Mouse (Mus musculus): Measurements from ENCODE around the gene Fam111a.
A peak's percentile ranks its signal among the peaks of the same experiment; 100 is the strongest.

Gene Fam111a

DNA sequence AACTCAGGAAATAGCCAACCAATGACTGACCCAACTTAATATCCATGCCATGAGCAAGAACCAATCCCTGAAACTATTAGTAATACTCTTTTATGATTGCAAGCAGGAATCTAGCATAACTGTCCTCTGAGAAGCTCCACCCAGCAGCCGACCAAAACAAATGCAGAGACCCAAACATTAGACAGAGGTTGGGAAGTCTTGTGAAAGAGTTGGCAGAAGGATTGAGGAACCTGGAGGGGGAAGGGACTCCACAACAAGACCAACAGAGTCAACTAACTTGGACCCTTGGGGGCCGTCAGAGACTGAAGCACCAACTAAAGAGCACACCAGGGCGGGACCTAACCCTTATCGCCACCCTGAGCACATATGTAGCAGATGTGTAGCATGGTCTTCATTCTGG is 12.7 kb downstream of the Fam111a start:
- DNase-seq (ENCODE audit: low spot score in 2 of 2): no peak

DNA sequence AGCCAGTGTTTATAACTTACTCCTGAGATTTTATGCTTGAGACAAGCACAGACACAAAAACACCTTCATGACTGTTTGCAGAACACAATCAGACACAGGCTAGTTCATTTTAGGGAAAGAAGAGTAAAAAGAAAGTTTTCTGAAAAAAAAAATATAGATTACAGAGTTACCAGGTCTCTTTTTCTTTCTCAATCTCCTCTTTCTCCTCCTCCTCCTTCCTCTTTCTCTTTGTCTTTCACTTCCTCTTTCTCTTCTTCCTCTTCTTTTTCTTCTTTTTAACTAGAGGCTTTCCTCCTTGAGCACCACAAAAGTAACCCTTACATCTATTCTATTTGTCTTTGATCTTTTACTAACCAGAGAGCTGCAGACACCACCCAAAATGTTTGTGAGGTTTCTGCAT is 18.7 kb downstream of the Fam111a start:
- DNase-seq (ENCODE audit: low spot score in 2 of 2): no peak

DNA sequence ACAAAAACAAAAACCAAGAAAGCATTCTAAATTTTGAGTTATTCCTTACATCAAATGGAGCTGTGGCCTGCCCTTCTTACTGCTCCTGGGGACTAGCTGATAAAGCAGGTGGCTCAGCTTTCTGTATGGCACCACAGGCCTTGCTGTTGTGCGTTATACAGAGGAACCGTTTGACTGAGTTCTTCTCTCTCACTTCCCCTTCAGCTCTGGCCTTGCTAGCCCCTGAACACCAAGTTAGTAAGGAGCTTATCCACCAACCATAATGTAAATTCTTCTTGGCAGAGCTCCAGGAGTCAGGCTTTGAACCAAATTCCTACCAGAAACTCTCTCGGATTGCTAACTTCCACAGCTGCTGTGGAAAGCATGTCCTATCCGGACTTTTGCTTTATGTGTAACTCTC is 21.5 kb downstream of the Fam111a start:
- no peak for DNase-seq (ENCODE audit: low spot score in 2 of 2)

DNA sequence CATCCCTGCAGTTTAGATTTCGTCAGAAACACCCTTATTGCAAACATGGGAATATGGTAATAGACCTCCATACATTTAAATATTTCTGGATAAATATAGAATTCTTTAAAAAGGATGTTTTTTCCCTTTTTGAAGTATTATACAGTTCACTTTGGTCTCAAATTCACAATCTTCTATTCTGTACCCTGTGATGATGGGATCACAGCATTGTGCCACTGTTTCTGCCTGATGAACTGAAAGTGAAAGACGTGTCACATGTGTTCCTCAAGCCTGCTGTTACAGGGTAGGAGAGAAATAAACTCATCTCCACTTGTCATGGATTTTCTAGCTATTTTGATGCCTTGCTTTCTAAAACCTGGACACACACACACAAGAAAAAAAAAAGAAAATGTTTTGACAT is 25.3 kb downstream of the Fam111a start:
- DNase-seq (ENCODE audit: low spot score in 2 of 2): no peak

DNA sequence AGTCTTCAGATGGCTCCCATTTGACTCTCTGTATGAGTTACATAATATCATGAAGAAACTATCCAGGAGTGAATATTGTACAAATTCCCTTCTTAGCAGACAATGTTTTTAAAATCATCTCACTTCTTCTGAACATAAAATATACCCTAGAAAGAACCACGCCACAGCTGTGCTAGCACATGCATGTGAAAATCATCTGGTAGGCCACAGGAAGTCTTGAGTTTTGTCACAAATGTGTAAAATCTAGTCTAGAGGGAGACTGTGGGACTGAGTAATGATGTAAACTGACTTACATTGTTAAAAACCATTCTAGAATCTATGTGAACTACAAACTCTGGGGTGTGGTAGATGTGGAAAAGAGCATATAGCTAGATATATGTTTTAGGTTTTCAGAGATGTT is 26.1 kb downstream of the Fam111a start:
- DNase-seq (ENCODE audit: low spot score in 2 of 2): no peak

DNA sequence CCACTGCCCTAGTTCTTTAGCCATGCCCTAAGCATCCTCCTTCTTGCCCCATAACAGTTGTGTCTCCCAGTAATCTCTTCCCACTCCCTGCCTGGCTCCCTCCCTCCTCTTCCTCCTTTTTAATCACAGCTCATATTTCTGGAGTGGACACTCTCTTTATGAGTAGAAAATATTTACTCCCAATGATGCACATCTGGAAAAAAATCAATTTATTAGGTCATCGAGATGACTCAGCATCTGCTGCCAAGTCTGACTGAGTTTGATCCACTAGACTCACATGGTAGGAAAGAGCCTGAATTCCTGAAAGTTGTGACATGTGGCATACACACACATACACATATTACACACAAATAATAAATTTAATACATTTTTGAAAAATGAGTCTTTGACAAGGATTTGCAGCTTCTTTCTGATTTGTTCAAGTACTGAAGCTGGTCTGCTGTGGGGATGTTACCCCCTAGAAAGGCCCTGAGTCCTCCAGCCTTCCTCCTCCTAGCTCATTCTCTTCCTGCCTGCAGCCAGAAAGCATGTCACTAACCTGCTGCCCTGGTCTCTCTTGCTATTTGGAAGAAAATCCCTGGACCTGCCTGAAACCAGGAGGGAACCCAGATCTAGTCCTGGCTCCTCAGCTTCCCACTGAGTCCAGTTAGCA is 27.2 kb downstream of the Fam111a start:
- DNase-seq (ENCODE audit: low spot score in 2 of 2): no peak

DNA sequence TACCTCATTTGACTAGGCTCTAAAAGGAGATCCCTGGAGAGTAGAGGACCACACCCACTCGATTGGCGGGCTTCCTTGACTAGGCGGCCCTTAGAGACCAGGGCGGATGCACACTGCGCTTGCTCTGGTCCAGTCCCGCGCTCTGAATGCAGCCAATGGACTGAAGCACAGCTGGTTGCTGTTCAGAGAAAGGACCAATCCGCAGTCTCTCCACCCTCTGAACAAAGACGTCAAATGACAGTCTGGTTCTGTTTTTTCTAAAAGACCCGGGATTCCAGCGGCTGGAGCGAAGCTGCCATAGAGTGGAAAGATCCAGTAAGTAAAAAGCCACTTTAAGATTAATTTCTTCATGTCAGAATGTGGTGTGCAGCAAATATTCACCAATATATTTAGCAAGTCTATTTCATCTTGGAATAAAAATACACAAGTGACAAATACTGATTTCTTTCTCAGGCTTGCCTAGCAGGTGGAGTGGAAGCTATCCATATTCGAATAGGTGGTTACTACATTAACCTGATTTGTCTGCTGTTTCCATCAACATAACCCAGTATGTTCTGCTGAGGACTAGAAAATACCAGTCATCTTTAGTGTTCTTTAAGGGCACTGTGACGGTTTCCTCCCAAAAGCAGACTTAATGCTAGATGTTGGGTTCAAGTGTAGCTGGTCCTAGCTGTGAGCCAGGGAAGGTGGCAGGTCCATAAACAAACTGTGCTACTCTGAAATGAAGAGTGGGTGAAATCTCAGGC is 27.9 kb downstream of the Fam111a start:
- peak; percentile 62 to 72 for DNase-seq (ENCODE audit: low spot score in 2 of 2)

DNA sequence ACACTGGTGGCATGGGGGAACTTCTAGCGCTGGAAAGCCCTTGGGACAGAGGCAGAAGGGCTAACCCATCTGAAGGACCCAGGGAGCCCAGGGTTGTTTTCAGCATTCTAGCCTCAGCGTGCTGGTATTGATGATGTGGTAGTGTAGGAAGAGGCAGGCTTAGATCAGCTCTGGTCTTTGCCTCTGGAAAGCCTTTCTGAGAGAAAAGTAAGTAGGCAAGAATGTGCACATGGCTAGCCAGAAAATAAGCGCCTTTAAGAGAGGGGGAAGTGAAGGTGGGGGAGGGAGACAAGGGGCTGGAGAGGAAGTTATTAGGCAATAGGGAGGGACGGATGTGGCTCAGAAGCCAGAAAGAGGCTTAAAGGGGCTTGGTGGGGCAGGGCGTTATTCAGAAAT is 28.5 kb downstream of the Fam111a start:
- DNase-seq (ENCODE audit: low spot score in 2 of 2): no peak

DNA sequence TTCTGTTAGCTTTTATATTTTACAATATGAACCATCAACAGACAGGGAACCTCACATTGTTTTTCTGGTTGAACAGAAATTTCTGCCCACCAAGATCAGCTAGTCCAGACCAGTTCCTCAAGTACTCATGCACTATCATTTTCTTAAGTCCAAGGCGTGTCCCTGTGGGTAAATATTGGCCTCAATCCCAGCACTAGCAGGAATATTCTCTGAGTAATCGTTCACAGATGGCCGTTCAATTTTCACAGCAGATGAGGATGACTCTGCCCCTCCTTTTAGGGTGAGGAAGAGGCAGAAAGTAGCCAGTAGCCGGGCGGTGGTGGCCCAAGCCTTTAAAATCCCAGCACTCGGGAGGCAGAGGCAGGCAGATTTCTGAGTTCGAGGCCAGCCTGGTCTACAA is 29.6 kb downstream of the Fam111a start:
- DNase-seq (ENCODE audit: low spot score in 2 of 2): no peak

DNA sequence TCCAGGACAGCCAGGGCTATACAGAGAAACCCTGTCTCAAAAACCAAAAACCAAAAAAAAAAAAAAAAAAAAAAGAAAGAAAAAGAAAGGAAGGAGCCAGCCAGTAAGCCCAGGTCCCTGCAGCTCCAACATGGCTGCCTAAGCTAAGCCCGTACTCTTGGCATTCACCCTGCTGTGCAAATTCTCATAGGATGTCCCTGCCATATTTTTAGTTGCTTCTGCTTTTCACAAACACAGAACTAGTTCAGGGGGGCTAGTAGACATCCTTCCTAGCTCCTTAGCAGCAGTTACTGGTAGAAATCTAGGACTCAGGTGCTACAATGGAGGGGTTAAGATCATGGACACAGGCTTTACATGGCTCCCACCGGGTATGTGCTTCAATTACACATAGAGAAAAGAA is 30.0 kb downstream of the Fam111a start:
- DNase-seq (ENCODE audit: low spot score in 2 of 2): no peak

DNA sequence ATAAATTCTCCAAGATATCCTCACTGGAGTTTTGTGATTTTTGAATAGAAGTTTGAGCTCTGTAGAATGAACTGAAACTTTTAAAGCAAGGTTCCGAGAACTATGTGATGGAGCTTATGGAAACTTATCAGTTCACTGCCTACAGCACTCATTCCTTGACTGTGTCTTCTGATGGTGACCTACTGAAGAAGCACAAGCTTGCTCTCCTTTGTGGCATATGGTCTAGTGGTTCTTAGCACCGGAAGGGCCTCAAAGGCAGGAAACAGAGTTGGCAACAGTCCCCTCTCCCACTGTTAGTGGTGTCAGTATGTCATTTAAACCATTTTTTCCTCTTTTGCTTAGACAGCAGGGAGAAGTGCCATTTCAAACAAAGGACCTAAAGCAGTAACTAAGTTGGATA is 31.1 kb downstream of the Fam111a start:
- DNase-seq (ENCODE audit: low spot score in 2 of 2): no peak

DNA sequence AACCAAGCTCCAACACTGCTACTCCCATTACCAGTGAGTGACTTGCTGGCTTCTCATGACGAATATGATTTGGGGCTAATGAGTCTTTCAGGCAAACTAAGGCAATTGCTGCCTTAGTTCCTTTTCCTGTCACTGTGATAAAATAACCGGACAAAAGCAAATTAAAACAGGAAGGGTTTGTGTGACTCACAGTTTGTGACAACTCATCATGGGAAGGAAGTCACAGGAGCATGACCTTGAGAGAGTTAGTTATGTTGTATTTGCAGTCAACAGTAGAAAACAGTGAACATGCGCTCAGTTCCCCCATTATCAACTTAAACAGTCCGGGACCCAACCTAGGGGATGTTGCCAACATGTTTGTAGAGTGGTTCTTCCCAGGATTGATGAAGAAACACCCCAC is 39.8 kb downstream of the Fam111a start:
- DNase-seq (ENCODE audit: low spot score in 2 of 2): no peak

DNA sequence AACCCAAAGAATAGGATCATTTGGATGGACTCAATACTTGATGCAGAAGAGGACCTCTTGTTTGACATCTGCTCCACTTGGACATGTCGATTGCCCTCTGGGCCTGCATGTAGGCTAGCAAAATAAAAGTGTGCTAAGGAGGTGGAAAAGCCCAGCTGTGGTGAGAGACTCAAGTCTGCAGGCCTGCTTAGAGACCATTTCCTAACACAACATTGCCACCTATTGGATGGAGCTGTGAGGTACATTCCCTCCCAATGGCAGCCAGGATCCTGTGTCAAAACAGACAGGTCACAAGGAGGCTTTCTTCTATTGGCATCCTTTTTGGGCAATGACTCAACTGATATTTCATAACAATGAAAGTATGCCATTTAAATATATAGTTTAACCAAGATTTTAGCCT is 46.4 kb downstream of the Fam111a start:
- peak; percentile 42 to 69 for DNase-seq (ENCODE audit: low spot score in 2 of 2)

DNA sequence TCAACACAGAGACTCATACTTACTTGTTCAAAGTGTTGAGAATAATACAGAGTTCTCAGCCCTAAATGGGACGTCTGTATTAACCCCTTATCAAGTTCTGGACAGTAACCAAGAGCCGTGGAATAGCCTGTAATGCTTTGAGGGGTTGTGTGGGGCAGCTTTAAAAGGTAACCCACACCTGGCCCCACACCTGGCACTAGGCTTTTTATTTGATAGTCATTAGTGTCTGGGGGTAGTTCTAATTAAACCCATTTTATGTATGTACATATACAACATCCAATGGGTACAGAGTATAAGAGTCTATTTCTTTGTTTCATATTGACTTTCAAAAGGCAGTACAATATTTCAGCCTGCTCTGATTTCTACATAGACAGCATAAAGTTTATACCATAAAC is 49.6 kb downstream of the Fam111a start:
- DNase-seq (ENCODE audit: low spot score in 2 of 2): no peak

DNA sequence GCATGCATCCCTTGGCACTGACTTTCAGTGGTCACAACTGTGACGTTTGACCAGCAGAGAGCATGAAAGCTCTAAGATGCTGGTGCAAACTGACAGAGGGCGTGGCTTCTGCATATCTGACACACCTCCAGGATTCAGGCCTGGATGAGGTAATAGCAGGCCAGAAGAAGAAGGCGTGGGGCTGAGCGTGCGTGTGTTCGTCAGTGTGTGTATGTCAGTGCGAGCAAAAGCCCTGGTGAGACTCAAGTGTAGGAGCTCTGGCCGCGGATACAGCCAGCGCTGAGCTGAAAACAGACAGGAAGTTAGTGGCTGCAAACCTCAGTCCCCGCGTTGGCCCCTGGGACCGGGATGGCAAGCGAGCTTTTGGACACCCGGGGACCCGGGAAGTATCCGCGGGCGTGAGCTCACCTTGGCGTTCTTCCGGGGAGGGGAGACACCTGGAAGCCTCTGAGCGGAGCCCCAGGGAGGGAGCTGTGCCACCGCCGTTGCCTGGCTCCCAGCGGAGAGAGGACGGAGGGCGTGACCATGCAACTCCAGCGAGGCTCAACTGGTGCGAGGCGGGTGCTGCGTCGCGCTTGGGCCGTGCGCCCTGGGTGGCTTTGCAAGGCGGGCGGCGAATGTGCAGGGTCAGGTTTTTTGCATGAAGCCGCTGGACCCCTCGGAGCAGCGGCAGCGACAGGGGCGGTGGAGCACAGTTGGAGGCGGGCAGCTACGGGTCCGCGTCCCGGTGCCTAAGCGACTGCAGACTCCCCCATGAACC is 50.2 kb downstream of the Fam111a start:
- peak; percentile 30 to 38 for DNase-seq (ENCODE audit: low spot score in 2 of 2)

DNA sequence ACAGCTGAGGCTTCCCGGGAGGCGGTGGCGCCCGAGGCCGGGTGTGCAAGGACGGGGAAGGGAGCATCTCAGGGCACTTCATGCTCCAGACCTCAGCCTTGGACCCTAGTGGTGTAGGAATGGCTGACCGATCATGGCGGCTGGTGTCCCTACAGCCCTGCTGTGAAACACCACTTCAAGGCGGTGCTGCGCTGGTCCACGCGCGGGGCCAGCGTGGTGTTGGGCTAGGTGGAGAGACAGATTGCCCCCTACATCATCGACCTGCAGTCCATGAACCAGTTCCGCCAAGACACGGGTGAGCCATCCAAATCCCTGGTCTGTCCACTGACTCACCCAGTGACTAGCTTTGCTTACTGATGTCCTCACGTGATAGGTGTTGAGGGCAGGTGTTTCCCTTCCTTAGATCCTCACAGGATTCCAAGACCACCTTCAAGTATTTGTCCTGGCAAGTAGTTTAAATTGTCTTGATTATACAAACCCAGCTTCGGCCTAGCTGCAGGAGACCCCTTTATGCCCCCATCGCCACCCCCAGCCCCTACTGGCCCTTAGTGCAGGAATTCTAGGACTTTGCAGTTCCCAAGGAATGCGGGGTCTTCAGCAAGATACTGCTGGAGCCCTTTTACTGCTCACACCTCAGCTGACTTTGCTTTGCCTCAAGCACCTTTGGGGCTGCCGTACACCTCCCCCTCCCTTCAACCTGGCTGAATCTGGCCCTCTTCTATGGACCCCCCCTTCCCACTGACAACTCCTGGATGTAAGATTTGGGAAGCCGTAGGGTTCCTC is 50.9 kb downstream of the Fam111a start:
- DNase-seq (ENCODE audit: low spot score in 2 of 2): peak in 1 of 2 experiments; percentile 7

DNA sequence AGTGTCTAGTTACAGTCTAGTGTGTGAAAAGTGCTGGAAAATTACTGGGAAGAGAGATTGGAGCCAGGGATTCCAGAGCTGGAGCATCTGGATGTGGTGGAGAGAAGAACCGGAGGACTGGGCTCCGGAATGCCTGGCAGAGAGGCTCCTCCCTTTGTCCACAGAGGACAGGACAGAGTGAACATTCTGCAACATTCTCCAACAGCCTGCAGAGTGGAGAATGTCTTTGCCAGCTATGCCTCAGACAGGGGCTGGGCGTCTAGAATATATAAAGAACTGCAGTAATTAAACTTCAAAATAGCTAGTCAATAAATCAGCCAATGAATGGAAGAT is 51.5 kb downstream of the Fam111a start:
- no peak for DNase-seq (ENCODE audit: low spot score in 2 of 2)

DNA sequence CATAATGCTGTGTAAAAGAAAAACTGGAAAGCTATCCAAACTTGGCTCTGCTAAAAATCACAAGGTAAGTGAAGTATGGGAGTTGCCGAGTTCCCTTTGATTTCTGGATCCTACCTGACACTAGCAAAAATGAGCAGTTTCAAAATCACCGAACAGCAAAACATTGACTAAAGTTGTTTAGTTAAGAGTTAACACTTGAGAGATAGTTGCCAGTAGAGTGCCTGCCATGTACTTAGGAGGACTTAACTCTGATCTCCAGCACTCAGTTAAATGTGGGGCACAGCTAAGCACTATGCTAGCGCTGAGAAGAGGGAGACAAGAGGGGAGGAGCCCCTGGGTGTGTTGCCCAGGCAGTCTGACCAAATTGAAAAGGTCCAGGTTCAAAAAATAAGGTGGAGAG is 53.1 kb downstream of the Fam111a start:
- no peak for DNase-seq (ENCODE audit: low spot score in 2 of 2)

DNA sequence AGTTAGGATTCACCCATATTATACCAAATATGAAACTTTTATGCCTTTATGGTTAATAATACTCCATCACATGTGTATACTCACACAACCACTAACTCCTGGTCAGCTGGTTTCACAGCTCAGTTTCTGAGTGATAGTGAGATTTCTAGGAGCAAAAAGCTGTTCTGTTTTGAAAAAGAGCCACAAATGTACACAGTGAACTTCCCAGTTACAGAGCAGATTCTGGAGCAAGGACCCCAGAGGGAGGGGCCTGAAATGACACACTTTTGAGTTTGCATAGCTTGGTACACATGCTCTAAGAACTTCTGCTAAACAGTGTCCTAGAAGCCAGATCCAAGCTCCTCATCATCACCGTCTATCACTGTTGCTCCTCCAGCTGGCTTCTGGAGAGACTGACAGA is 54.1 kb downstream of the Fam111a start, which contains the start of gene Gm4952:
Gene Gm4952 (plus strand): TSS at position 301 of the 400 bp plus-strand sequence.
- no peak for DNase-seq (ENCODE audit: low spot score in 2 of 2)

DNA sequence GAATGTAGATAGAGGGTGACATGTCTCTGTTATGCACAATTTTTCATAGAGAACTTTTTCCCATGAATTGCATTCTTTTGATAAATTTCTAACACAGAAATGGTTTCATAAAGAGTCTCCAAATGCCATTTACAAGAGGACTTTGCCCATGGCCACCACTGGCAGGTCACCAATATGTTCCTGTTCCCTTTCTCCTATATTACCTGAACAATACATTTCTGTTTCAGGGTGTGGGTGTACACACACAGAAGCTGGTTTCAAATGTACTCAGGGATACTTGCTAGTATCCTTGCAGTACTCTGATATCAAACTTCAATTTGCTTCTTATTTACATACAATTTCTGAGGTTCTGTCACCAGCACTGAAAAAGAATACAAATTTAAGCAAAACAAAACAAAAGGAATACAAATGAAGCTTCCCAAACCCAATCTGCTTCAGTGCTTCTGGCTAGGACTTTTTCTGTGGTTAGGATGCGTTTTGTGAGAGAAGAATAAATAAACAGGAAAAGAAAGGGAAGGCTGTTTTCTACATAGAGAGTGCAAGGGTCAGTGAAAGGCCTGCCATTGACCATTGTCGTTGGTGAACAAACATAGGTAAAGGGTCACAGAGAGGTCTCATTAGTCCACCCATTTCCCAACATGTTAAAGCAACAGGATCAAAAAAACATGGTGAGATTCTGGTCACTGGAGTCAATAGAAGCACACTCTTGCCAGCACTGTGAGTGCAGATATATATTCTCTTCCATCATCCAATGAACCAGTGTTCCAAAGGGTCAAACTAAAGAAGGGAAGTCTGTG is 55.3 kb downstream of the Fam111a start:
- no peak for DNase-seq (ENCODE audit: low spot score in 2 of 2)

DNA sequence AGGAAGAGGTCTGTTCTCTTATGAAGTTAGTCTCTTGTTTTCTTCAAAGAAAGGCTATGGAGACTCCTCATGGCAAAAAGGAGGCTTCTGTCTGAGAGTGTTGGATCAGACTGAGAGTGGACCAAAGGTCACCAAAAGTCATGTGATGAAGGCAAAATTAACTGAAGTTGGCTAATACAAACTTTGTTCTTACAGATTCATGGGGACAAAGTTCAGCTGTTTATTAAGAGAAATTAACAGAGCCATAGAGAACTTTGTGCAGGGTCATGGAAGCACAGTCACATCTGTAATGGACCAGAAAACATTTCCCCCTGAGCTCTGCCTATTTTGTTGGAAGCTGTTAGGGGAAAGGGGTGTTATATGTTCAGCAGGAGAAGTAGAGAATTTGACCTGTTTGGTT is 62.8 kb downstream of the Fam111a start:
- DNase-seq (ENCODE audit: low spot score in 2 of 2): no peak

Measured in frontal cortex, postnatal 14 days (tissue).